In the genomic region with DNA sequence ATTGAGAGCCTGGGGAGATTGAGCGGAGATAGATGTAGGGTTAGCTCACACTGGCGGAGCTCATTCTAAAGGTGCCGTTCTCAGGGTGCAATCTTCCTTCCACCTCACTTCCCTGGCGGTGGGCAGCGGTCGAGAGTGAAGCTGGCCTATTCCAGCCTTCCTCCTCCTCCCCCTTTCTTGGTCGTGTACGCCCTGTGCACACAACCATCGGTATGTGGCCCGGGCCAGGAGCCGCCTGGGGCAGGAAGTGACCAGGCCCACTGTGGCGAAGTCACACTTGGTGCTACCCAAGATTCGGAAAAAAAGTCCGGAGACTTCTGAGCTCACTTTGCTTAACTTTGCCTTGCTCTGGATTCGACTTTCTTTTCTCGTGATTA, we compare ENCODE assay signal across 8 mouse cellular contexts. TPM values are rescaled to one million over a fixed set of nuclear protein-coding genes. Genes with fewer than 3 reads are reported as not detected.
DNase-seq lines count a peak whose midpoint lies in the region; ATAC-seq and TF ChIP-seq lines count a peak whose summit lies in the region.

No protein-coding gene starts in this region.

- TF ChIP-seq EP300 in ES-Bruce4 (IDR thresholded peaks at IDR 0.05; ENCODE audit: insufficient read depth, low read depth, low read length): no peak
- TF ChIP-seq EP300 in lung, postnatal 0 days (IDR thresholded peaks at IDR 0.05): no peak

- H3K36me3 ChIP-seq in ES-Bruce4 (ENCODE audit: control insufficient read depth, insufficient read depth, low read length, poor library complexity, severe bottlenecking): no peaks in the 10 kb centered on the region
- no peaks in the 10 kb centered on the region for H3K36me3 ChIP-seq in forebrain, embryonic 14.5 days (ENCODE audit: control insufficient read depth, insufficient read depth, low read length)
- no peaks in the 10 kb centered on the region for H3K36me3 ChIP-seq in lung, postnatal 0 days (ENCODE audit: insufficient read depth, low read length)

- TF ChIP-seq CTCF in ES-Bruce4 (IDR thresholded peaks at IDR 0.05; ENCODE audit: low read depth, low read length): no peak
- TF ChIP-seq CTCF in brain, embryonic 14.5 days (IDR thresholded peaks at IDR 0.05; ENCODE audit: borderline replicate concordance, extremely low read depth, insufficient read depth, insufficient read length): no peak
- no peak for TF ChIP-seq CTCF in lung, postnatal 0 days (IDR thresholded peaks at IDR 0.05)

- intact Hi-C loops in heart, postnatal 14 days (cut with DNase I): loop anchor here (2.0 to 5.0 kb wide), 2 partner anchors 104 to 141 kb away; partner anchors contain the start of gene Slmap

- DNase-seq in brain, embryonic 14.5 days (ENCODE audit: low read depth): peak; percentile 57
- peak; percentile 47 for DNase-seq in forebrain, embryonic 14.5 days (ENCODE audit: low spot score)
- peak; percentile 59 to 67 for DNase-seq in heart, postnatal 14 days
- DNase-seq in kidney, postnatal 4 days: peak; percentile 72 to 84
- DNase-seq in lung, postnatal 0 days (ENCODE audit: low spot score): peak; percentile 91
- peak; percentile 32 for DNase-seq in ovary, adult 18-20 months (ENCODE audit: low spot score)
- DNase-seq in thymus, postnatal 0 days (ENCODE audit: low spot score): peak; percentile 55

- H3K9ac ChIP-seq in ES-Bruce4 (ENCODE audit: low read depth, poor library complexity, severe bottlenecking): peak overlapping the region; percentile 82
- H3K9ac ChIP-seq in forebrain, embryonic 14.5 days (ENCODE audit: low read length): peak overlapping the region; percentile 94
- H3K9ac ChIP-seq in lung, postnatal 0 days (replicated peaks; ENCODE audit: low read depth): peak overlapping the region; percentile 96

- ATAC-seq in forebrain, embryonic 14.5 days: no peak; the same call in none of the 2 replicates
- peak; percentile 57 for ATAC-seq in lung, postnatal 0 days

- TF ChIP-seq POLR2A in ES-Bruce4 (IDR thresholded peaks at IDR 0.05; ENCODE audit: insufficient read depth, low read length): no peak
- TF ChIP-seq POLR2A in brain, embryonic 14.5 days (IDR thresholded peaks at IDR 0.05; ENCODE audit: borderline replicate concordance, extremely low read depth, insufficient read depth, insufficient read length, poor library complexity, severe bottlenecking): no peak

- H3K4me2 ChIP-seq in forebrain, embryonic 14.5 days (ENCODE audit: low read length): peak overlapping the region; percentile 82
- peak overlapping the region; percentile 75 for H3K4me2 ChIP-seq in lung, postnatal 0 days (replicated peaks; ENCODE audit: low read depth, low read length)

- under 1% methylated on average over 16 of the region's 16 CpGs for WGBS in forebrain, embryonic 14.5 days
- 0% methylated on average over 16 of the region's 16 CpGs for WGBS in lung, postnatal 0 days

- peak overlapping the region; percentile 35 for H3K27ac ChIP-seq in ES-Bruce4 (ENCODE audit: insufficient read depth, low read length)
- H3K27ac ChIP-seq in forebrain, embryonic 14.5 days (ENCODE audit: low read depth, low read length): peak overlapping the region; percentile 93
- peak overlapping the region; percentile 99 for H3K27ac ChIP-seq in lung, postnatal 0 days (ENCODE audit: low read length)

- H3K27me3 ChIP-seq in ES-Bruce4 (ENCODE audit: control insufficient read depth, insufficient read depth, low read length, poor library complexity, severe bottlenecking): no peaks in the 10 kb centered on the region
- H3K27me3 ChIP-seq in forebrain, embryonic 14.5 days (replicated peaks; ENCODE audit: control insufficient read depth, insufficient read depth, low read length): no peaks in the 10 kb centered on the region
- no peaks in the 10 kb centered on the region for H3K27me3 ChIP-seq in lung, postnatal 0 days (replicated peaks; ENCODE audit: insufficient read depth, low read length)

- peak overlapping the region; percentile 80 for H3K4me3 ChIP-seq in ES-Bruce4 (ENCODE audit: low read depth, low read length)
- H3K4me3 ChIP-seq in forebrain, embryonic 14.5 days (ENCODE audit: low read depth, low read length): peak overlapping the region; percentile 87
- H3K4me3 ChIP-seq in lung, postnatal 0 days (ENCODE audit: low read depth, low read length): peak overlapping the region; percentile 99

- H3K4me1 ChIP-seq in ES-Bruce4 (ENCODE audit: control insufficient read depth, insufficient read depth, low read length): no peaks in the 10 kb centered on the region
- H3K4me1 ChIP-seq in forebrain, embryonic 14.5 days (ENCODE audit: control insufficient read depth, insufficient read depth, low read length): peaks cover 20% of the 10 kb centered on the region
- H3K4me1 ChIP-seq in lung, postnatal 0 days (ENCODE audit: insufficient read depth, low read depth, low read length): peaks cover 9% of the 10 kb centered on the region; the same call in 1 of the 2 replicates

- no peaks in the 10 kb centered on the region for H3K9me3 ChIP-seq in ES-Bruce4 (replicated peaks; ENCODE audit: control insufficient read depth, insufficient read depth, low read length, poor library complexity, severe bottlenecking)
- no peaks in the 10 kb centered on the region for H3K9me3 ChIP-seq in forebrain, embryonic 14.5 days (replicated peaks; ENCODE audit: control insufficient read depth, low read length)
- no peaks in the 10 kb centered on the region for H3K9me3 ChIP-seq in lung, postnatal 0 days (ENCODE audit: low read length)

RNA-seq across cellular contexts. Expression of gene Arf4, which starts 0.8 kb away (rescaled TPM):
- polyA plus RNA-seq in ES-Bruce4 (2011; ENCODE audit: insufficient read depth, insufficient read length, low read depth, missing spikeins): 272 and 281 TPM in 2 replicates
- polyA plus RNA-seq in brain, embryonic 14.5 days (2012; rRNA removed): 257 and 264 TPM in 2 replicates
- 681 and 712 TPM in 2 replicates for polyA plus RNA-seq in forebrain, embryonic 14.5 days (2014; fragmentation: Nextera tagmentation; extraction: Ambion mirVana)
- 100 to 1,000 TPM in 1 of 2 experiments, 10 to 100 TPM in 1; 86.5 to 102 TPM for total RNA-seq in heart, postnatal 14 days (2021)
- 347 and 352 TPM in 2 replicates for polyA plus RNA-seq in lung, postnatal 0 days (2015; fragmentation: Nextera tagmentation; extraction: Ambion mirVana)
- 257 and 289 TPM in 2 replicates for polyA plus RNA-seq in thymus, postnatal 0 days (2015; fragmentation: Nextera tagmentation; extraction: Ambion mirVana)

RNA-seq across cellular contexts. Expression of gene Pde12, which starts 31.0 kb away (rescaled TPM):
- polyA plus RNA-seq in ES-Bruce4 (2011; ENCODE audit: insufficient read depth, insufficient read length, low read depth, missing spikeins): 8.5 TPM in 2 replicates
- polyA plus RNA-seq in brain, embryonic 14.5 days (2012; rRNA removed): 9.4 and 9.6 TPM in 2 replicates
- polyA plus RNA-seq in forebrain, embryonic 14.5 days (2014; fragmentation: Nextera tagmentation; extraction: Ambion mirVana): 13.2 and 15.3 TPM in 2 replicates
- total RNA-seq in heart, postnatal 14 days (2021): 1 to 10 TPM; 4.8 to 5.1 TPM
- polyA plus RNA-seq in lung, postnatal 0 days (2015; fragmentation: Nextera tagmentation; extraction: Ambion mirVana): 5.4 and 5.5 TPM in 2 replicates
- 14.3 and 15.9 TPM in 2 replicates for polyA plus RNA-seq in thymus, postnatal 0 days (2015; fragmentation: Nextera tagmentation; extraction: Ambion mirVana)

RNA-seq across cellular contexts. Expression of gene Dnah12, which starts 54.4 kb away (rescaled TPM):
- polyA plus RNA-seq in ES-Bruce4 (2011; ENCODE audit: insufficient read depth, insufficient read length, low read depth, missing spikeins): 0.15 and 0.17 TPM in 2 replicates
- 0.04 and 0.15 TPM in 2 replicates for polyA plus RNA-seq in brain, embryonic 14.5 days (2012; rRNA removed)
- polyA plus RNA-seq in forebrain, embryonic 14.5 days (2014; fragmentation: Nextera tagmentation; extraction: Ambion mirVana): 0.10 TPM in 2 replicates
- total RNA-seq in heart, postnatal 14 days (2021): under 1 TPM; 0.12 to 0.22 TPM
- 1.6 and 2.1 TPM in 2 replicates for polyA plus RNA-seq in lung, postnatal 0 days (2015; fragmentation: Nextera tagmentation; extraction: Ambion mirVana)
- polyA plus RNA-seq in thymus, postnatal 0 days (2015; fragmentation: Nextera tagmentation; extraction: Ambion mirVana): 0.06 and 0.16 TPM in 2 replicates

Comparison
In these comparisons a context has a peak if more than half of its experiments do, and no peak if none do; other contexts are left out.
1. H3K27ac ChIP-seq: peak in every context shown above with its lines; median percentile 99 in lung, postnatal 0 days; 93 in forebrain, embryonic 14.5 days; 35 in ES-Bruce4.
2. DNase-seq: peak in every context shown above with its lines; median percentile 91 in lung, postnatal 0 days; 78 in kidney, postnatal 4 days; 63 in heart, postnatal 14 days; 57 in brain, embryonic 14.5 days; 55 in thymus, postnatal 0 days; 47 in forebrain, embryonic 14.5 days; 32 in ovary, adult 18-20 months.